Mouse (Mus musculus): ENCODE results near the gene Olfr122. TPM values are rescaled to one million over a fixed set of nuclear protein-coding genes. Genes with fewer than 3 reads are reported as not detected.

Gene Olfr122
- not detected for total RNA-seq (2021)
- long read RNA-seq, experiment 1: 0 reads
- long read RNA-seq, experiment 2: 0 reads

DNA sequence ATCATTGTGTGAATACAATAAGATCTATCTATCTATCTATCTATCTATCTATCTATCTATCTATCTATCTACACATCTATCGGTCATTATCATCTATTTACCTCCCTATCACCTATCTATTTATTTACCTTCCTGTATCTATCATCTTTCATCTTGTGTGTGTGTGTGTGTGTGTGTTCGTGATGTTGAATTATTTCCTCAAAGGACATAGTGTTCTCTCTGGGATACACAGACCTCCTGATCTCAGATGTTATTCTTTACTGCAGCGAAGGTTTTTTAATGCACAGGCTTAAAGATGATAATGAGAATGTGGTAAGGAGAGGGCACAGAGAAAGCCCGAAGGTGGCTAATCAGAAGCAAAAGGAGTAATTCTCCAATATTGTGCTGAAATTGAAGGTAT lies at the start of gene Olfr122:
Gene Olfr122 (plus strand): TSS at position 301 of the 400 bp plus-strand sequence.
- no peak for DNase-seq (ENCODE audit: low spot score in 2 of 2)

DNA sequence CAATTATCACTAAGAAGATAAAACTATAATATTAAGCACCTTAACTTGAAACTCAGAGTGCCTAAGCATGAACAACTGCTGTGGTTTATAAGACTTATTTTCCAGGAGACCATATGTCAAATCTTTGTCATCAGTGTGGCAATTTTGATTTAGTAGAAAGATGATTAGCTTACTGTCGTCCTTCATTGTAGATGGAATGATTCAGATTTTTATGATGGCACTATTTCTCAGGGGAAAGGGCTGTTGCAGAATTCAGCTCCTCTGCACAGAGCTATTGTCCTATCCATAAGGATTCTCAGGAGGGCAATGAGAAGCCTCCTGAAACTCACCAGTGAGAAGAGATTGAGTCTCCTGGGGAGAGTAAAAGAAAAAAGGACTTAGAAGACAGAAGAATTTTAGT lies 46.9 kb upstream of the Olfr122 start, which contains the start of gene Olfr120:
Gene Olfr120 (plus strand): TSS at position 301 of the 400 bp plus-strand sequence.
- DNase-seq (ENCODE audit: low spot score in 2 of 2): no peak

- DNase-seq (ENCODE audit: low spot score in 2 of 2): no peak
These were observed 30.3 kb upstream of the Olfr122 start for GRCm38 (mm10) chr17:37738070-37738469.

DNA sequence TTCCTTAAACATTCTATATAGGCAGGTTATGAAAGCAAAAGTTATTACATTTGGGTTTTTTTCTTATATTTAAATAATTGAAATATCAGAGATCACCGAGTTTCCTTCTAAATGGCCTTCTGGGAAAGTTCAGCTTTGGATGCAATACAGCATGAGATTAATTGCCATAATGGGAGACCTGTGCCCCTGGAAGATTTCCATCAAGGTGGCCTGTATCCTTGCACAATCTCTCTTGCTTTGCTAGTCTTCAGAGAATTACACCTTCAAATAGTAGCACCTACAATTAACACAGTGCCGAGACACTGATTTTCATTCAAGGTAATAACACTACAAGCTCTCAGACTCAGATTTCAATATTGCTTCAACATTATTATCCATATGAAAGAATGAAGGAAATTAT lies 24.8 kb downstream of the Olfr122 start, which contains the start of gene Olfr123:
Gene Olfr123 (plus strand): TSS at position 301 of the 400 bp plus-strand sequence.
- no peak for DNase-seq (ENCODE audit: low spot score in 2 of 2)

DNA sequence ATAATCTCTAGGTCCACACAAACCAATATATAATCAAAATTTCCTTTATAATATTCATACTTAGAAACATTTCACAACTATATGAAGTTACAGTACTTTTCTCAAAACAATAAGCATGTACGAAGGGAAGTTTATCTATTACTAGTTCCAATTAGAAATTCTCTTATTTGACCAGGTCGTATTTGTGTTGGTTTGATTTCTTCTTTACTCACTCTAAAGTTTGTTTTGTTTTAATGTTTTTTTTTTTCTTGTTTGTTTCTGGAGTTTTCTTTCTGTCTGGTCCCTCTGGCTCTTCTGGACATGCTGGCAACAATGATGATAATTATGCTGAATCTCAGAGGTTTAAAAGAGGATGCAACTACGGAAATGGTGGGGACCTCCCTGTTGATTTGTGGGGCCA lies 31.2 kb downstream of the Olfr122 start, which contains the start of gene Olfr124:
Gene Olfr124 (plus strand): TSS at position 301 of the 400 bp plus-strand sequence.
- no peak for DNase-seq (ENCODE audit: low spot score in 2 of 2)

Other genes with a start within 250 kb of the Olfr122 start
- gene Olfr112, start 199.2 kb upstream of the Olfr122 start, total RNA-seq (2021): not detected
- gene Olfr113, start 190.9 kb upstream of the Olfr122 start, total RNA-seq (2021): not detected
- gene Olfr114, start 175.9 kb upstream of the Olfr122 start, total RNA-seq (2021): not detected
- gene Olfr115, start 141.5 kb upstream of the Olfr122 start, total RNA-seq (2021): not detected
- not detected for gene Olfr116, start 141.4 kb upstream of the Olfr122 start, total RNA-seq (2021)
- gene Olfr117, start 104.8 kb upstream of the Olfr122 start, total RNA-seq (2021): not detected
- not detected for gene Olfr118, start 101.6 kb upstream of the Olfr122 start, total RNA-seq (2021)
- gene Olfr119, start 72.0 kb upstream of the Olfr122 start, total RNA-seq (2021): not detected
- not detected for gene Olfr120, start 46.8 kb upstream of the Olfr122 start, total RNA-seq (2021)
- gene Olfr121, start 19.8 kb upstream of the Olfr122 start, total RNA-seq (2021): not detected
- gene Olfr123, start 24.9 kb downstream of the Olfr122 start, total RNA-seq (2021): not detected
- not detected for gene Olfr124, start 31.3 kb downstream of the Olfr122 start, total RNA-seq (2021)
- not detected for gene Olfr125, start 64.3 kb downstream of the Olfr122 start, total RNA-seq (2021)
- gene Olfr126, start 78.9 kb downstream of the Olfr122 start, total RNA-seq (2021): not detected
- not detected for gene Olfr127, start 131.8 kb downstream of the Olfr122 start, total RNA-seq (2021)
- gene Olfr128, start 151.9 kb downstream of the Olfr122 start, total RNA-seq (2021): not detected
- gene Olfr761, start 184.5 kb downstream of the Olfr122 start, total RNA-seq (2021): not detected